Mouse (Mus musculus) cerebellum, postnatal 14 days (tissue): ENCODE measurements around the gene Tent2.

Source experiments
- DNase-seq, 2 experiments: peaks; one replicate each; pipeline ENCODE4 v3.0.0; 2021; ENCODE audit warnings: mixed read lengths in 2 of 2

Tent2 gene

GRCm38 (mm10) chr13:93141184-93141583 is 51.0 kb downstream of the Tent2 start:
- no peak for DNase-seq

GRCm38 (mm10) chr13:93138059-93138458 is 54.1 kb downstream of the Tent2 start:
- no peak for DNase-seq

GRCm38 (mm10) chr13:93137098-93137497 is 55.1 kb downstream of the Tent2 start:
- DNase-seq: peak; percentile 65 to 80

GRCm38 (mm10) chr13:93136251-93136650 is 55.9 kb downstream of the Tent2 start:
- no peak for DNase-seq

- DNase-seq: no peak
These were observed 56.7 kb downstream of the Tent2 start for GRCm38 (mm10) chr13:93135501-93135900.

- no peak for DNase-seq
These were observed 61.5 kb downstream of the Tent2 start for GRCm38 (mm10) chr13:93130674-93131073.

- DNase-seq: no peak
These were observed 63.2 kb downstream of the Tent2 start for GRCm38 (mm10) chr13:93128961-93129360.

- no peak for DNase-seq
These were observed 63.9 kb downstream of the Tent2 start for GRCm38 (mm10) chr13:93128111-93128860.

- DNase-seq: no peak
These were observed 69.9 kb downstream of the Tent2 start for GRCm38 (mm10) chr13:93122321-93122720.

- DNase-seq: no peak
These were observed 74.9 kb downstream of the Tent2 start for GRCm38 (mm10) chr13:93117241-93117640.

GRCm38 (mm10) chr13:93102340-93103090 is 89.7 kb downstream of the Tent2 start:
- DNase-seq: no peak

GRCm38 (mm10) chr13:93098596-93098995 is 93.6 kb downstream of the Tent2 start:
- peak; percentile 28 for DNase-seq

- DNase-seq: no peak
These were observed 95.5 kb downstream of the Tent2 start for GRCm38 (mm10) chr13:93096643-93097042.
